Mouse (Mus musculus): ENCODE measurements at regions not wholly inside any gene's neighbourhood (a gene's known extent, or its start where the extent isn't known, plus 50 kb on each side); places are given as distances from the start of the nearest gene placed in this dataset.

DNA sequence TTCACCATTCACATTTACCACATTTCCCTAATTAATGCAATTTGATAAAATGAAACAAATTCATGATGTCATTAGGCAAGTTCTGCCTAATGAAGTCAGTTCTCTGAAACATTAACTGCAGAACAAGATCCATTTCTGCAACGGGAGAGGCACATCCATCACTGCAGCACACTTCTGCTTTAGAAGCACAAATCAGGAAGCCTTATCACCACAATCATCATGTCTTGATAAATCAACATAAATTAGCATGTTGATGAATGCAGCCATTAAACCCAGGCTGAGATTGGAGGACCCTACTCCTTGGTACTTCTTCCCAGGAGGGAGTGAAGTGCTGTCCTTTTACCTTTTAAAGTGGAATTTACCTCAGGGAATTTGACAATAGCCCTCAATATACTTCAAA lies 1195.4 kb downstream of the Defb40 start:
- CTCF ChIA-PET: no interaction called here

DNA sequence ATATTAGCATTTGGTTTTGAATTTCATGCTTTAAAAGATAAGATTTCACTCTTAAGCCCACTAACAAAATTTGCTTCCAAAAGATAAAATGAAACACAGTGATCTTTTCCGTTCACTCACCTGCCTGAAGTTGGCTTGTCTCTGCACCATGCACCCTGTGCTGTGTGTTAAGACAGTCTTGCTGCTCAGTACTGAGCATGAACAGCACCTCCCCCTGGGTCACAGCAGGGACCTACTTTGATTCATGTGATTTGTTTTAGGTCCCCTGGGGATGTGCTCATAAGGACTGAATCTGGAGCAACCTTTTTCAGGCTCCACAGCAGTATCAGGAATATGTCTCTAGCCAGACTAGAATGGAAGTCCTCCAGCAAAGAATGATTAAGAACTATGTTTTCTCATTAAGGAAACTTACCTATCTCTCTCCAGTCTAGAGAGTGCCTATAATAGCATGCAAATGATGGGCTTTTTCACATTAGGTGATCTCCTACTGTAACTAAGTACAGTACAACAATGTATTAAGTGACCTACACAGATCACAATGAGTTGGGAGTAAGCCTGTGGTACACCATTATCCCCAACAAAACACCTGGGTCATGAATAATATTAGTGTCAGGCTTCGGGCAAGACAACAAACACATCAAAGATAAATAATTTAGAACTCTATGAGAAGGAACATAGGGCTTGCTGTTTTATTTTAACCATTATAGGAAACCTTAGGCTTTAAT lies 1196.3 kb downstream of the Defb40 start:
- CTCF ChIA-PET: no interaction called here

DNA sequence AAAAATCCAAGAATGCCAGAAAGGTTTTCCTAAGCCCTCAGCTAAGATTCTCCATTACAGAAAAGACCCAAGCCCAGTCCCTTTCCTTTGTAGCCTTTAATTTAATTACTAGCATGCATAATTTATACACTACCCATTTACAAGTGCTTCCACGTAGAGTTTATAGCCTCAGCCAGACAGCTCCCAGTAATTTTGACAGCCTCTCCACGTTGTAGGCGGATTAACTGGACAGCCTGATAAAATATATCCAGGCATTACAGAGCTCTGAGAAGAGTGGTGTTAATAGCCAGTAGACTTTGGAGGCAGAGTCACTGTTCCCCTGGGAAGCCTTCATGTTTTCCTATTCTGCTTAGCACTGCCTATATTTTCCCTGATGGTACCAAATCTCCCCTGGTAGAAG lies 1202.6 kb downstream of the Defb40 start:
- CTCF ChIA-PET: no interaction called here

DNA sequence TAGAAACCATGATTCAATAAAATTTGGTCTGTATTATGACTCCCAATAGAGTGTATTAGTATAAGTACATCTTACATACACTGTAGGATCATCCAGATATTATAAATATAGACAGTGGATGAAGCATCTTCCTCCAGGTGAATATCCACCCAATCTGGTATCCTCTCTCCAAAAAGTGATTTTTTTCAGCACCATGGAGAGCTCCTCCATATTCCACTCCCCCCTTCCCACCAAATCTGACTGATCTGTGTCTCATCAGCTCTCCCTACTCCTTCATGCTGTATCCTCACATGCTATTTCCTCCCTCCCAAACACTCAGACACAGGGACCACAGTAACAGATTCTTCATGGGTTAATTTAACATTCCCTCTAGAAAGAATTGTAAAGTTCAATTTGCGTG lies 1204.7 kb downstream of the Defb40 start:
- CTCF ChIA-PET: interaction anchor here (0.7 kb wide), 1 partner anchor 196 kb away, joined by 7 read pairs; no protein-coding TSS in a partner anchor

DNA sequence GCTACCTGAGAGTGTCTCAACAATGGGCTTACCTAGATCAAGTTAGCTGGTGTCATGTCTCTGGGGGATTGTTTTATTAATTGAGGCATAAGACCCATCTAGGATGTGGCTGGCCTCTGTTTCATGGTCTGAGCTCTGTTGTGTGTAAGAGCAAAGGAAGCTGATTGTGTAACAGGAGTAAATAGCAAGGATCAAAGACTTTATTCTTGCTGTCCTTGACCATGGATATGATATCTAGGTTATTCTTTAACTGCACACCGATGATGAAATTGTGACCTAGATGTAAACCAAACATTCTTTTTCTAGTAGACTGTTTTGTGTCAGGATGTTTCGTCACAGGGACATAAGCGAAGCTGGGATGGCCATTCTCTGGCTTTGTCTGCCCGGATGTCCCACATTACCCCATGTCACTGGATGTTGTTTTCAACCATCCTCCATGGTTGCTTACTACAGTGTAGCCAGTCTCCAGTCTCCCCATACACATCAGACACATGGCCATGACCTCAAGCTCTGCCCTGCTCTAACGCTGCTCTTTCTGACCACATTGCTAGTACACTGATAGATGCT lies 1210.5 kb downstream of the Defb40 start:
- CTCF ChIA-PET: no interaction called here

DNA sequence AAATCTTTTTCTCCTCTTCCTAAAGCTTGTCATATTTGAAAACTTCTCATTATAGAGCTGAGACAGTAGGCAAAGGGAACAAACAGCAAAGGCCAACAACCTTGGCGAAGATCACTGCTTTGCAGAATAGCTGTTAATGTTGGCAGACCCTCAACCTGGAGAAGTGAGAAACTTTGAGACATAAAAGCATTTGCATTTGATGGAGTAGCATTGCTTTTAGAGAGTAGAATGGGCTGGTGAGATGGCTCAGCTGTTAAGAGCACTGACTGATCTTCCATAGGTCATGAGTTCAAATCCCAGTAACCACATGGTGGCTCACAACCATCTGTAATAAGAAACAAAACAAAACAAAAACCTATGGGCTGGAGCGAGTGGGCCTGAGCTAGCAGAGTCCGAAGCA lies 1253.4 kb downstream of the Defb40 start:
- CTCF ChIA-PET: no interaction called here

DNA sequence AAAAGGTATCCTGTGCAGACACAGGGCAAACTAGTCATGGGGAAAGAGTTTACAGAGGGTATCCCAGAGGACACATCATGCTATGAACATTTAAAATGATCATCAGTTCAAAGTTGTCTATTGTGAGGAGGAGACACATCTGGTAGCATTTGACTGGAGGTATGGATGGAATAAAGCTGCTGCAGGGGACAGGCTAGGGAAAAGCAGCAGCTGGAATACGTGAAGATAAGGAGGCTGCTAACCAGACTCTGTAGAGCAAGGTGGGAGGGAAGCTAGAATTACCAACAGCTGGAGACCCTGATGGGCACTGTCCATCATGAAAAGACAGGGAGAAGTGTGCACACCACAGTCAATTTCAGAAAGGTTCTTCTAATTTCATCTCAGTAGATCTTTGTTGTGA lies 1268.9 kb downstream of the Defb40 start:
- CTCF ChIA-PET: no interaction called here

DNA sequence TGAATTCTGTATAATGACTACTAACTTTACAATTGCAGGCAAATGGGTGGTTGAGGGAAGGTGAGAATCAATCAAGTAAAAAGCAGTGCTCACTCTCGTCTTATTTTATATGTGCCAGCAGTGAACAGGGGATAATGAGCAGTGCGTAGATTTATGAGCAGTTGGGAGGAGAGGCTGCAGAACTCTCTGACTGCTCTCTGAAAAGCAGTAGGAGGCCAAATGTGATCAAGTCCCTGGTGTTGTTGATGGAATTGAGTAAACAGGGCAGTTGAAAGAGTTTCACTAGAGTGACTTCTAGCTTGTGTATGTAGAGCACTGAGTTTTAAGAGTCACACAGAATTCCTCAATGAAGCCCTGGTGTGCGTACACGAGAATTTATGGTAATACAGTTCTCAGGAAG lies 1269.6 kb downstream of the Defb40 start:
- CTCF ChIA-PET: no interaction called here

DNA sequence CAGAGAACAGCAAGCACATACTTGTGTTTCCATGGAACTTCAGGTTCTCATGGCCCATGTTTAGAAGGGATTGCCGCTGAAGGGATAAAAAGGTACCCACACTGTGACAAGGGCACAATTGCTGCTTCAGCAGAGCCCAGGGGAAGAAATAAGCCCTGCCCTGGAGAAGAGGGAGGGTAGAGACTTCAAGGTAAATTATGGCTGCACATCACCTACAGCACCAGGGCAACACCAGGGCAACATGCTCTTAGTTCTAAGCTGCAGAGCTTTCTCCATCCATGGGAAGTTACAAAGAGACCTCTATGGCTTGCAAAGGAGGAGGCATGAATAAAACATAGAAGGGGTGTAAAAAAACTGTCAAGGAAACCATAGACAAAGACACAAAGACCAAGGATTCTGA lies 1273.8 kb downstream of the Defb40 start:
- CTCF ChIA-PET: no interaction called here

DNA sequence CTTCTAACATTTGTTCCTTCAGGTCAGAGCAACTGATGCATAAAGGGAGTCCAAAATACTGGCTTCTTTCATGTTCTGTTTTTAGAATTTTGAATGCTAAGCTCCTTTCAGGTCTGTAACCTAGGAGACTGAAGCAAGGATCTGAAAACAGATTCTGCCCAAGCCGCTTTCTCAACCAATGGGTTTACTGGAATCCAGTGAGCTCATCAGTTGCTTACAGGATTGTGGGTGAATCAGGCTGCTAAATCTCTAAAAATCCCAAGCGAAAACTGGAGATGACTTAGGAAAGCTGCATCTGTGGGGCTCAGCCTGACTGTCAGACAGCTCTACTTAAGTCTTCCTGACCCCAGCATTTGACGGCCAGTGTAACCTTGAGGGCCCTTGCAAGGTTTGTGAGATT lies 1277.7 kb downstream of the Defb40 start:
- CTCF ChIA-PET: no interaction called here

DNA sequence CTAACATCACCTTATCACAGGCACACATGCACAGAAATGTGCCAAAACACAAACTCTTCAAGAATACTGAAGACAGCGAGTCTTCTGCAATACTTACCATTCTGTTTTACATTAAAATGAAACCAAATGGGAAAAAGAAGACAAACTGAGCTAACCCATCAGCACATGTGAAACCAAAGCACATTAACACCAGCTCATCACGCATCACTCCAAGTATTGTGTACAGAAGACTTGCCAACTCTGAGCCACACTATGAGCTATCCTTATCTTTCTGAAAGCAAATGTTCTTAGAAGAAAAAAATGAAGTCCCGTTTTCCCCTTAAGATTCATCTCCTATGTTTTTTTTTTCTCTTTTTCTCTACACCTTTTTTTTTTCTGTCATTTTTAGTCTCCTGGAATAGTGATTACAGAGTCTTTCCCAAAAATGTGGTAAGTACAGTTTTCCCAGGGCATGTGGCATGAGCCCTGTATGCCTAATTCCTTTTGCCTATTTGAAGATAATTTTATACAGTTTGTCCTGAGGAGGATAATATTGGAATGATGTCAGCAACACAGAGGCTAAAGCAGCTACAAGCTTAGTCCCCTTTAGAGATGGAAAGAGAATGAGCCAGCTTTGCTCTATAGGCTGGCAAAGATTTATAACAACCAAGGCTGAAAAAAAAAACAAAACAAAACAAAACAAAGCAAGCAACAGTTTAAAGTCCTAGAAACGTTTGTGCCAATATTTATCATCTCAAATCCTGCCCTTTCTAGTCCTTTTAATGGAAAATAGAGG lies 1287.8 kb downstream of the Defb40 start:
- CTCF ChIA-PET: no interaction called here

DNA sequence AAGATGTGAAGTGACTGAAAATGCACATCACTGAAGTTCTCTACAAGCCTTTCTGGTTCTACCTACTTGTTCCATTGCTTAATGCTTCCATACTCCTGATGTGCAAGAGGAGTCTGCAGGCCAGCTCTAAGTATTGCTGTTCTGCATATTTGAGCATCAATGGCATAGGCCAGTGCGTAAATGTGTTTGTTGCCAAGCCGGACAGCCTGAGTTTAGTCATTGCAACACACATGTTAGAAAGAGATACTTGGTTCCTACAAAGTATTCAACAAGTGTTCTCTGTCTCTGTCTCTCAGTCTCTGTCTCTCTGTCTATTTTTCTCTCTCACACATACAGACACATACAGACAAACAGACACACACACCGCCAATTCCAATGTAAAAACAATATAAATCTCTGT lies 1288.4 kb downstream of the Defb40 start:
- CTCF ChIA-PET: no interaction called here

DNA sequence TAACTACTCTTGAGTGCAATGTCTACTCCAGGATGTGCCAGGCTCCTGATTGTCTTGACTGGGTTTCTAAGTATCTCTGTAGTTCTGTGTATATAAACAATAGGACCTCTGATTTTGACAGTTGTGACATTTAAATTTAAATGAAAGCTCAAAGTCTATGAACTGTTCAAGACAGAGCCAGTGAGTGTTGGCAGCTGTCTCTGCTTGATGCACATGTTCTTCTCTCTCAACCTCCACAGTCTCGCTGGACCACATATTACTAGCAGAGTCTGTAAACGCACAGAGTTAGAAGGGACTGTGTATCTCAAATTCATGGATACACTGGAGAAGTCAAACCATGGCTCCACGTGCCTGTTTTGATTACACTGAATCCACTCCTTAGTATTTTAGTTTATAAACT lies 1291.0 kb downstream of the Defb40 start:
- CTCF ChIA-PET: no interaction called here

DNA sequence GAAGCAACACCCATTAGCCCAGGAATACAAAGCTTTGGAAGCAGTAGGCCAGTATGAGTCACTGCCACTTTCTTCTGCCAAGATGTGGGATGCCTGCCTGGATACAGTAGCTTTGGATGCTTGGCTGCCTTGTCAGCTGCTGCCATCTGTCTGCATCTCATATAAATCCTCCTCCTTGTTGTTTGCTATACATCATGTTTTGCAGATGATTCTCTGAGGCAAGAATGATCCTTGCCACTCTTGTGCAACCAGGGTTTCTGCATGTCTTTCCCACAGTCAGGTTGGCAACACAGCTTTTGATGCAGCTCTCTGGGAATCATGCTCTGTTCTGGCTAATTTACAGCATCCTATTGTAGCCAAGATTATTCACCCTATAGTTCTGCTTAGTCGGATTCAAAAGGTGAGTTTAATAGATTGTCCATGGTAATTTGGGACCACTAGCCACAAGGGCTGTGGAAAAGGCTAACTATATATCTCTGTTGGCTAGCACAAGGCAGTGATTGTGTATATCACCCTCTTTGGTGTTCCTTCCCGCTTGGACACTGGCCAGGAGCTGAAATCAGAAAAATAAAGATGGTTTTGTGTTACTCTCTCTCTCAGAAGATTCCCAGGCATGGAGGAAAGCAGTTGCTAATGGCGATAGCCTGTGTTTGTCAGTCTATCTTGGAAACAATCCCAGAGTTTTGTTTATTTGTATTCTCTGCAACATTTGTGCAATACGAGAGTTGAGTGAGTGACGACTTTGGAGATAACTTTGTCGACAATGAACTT lies 1313.5 kb downstream of the Defb40 start:
- CTCF ChIA-PET: no interaction called here

DNA sequence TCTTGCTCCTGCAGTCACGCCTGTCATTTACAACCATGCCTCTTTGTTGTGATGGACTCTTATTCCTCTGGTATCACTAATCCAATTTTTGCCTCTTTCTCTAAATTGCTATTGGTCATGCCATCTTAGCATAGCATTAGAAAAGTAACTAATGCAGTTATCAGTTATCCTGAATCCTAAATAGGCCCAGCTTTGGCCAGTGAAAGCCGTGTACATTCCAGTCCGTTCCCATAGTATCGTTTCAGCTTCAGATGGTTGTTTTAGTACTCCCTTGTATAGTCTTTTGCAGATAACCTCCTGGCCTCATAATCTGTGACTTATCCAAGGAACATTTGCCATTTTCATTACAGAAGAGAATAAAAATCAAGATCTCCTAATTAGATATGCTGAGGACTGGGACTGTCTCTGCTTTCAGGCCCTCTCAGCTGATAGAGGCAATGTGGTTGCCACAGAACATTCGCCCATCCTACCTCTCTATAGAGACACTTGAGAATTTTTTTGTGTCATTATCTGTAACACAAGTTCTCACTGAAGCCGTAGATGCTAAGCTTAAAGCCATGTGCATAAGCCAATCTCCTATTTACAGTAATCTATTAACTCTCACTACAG lies 1318.2 kb downstream of the Defb40 start:
- CTCF ChIA-PET: no interaction called here

DNA sequence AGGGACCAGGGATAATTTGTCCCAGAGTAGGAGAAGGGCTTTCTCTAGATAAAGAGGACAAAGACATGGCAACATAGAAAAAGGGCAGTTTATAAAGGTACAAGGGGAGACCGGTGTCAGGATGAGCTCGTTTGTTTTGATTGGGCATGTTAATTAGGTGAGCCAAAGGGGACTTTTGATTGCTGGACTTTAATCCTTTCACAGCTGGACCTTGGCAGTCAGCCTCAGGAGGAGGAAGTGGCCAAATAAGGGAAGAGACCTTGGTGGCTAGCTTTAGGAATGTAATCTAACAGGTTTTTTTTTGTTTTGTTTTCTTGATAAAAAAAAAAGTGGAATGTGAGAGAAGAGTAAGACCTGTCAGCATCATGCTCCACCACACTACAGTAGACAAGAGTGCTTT lies 1324.3 kb downstream of the Defb40 start:
- CTCF ChIA-PET: no interaction called here

DNA sequence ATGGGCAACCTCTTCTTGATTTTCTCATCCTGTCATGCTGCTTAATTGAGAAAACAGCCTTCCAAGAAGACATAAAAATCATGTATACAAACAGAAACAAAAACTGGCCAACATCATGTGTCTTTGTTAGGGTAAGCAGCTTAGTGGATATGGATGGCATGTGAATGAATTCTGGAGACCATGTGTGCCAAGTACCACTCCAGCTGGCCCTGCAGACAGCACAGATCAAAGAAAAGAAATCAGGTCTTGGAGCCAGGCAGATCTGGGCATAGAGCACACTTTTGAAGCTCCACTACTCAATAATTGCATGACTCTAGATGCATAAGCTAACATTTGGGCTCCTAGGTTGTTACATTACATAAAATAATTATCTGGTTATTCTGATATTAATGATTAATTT lies 1330.5 kb downstream of the Defb40 start:
- CTCF ChIA-PET: no interaction called here

DNA sequence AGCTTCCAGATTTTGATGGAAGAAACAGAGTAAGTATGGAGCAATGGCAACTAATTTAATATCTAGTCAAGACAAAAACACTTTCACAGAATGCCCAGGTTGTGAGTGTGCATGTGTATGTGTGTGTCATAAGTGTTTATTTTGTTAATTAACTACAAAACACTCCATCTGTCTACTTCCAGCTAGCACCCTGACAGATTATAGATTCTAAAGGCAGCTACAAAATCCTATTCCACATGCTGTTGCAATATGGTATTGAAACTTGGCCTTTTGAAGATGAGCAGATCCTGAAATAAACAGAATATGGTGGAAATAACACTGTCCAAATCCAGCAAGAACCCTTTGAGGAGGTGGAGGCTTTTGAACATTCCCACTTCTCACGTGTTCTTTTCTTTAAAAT lies 1356.9 kb downstream of the Defb40 start:
- CTCF ChIA-PET: interaction anchor here (0.6 kb wide), 1 partner anchor 142 kb away, joined by 3 read pairs; no protein-coding TSS in a partner anchor

DNA sequence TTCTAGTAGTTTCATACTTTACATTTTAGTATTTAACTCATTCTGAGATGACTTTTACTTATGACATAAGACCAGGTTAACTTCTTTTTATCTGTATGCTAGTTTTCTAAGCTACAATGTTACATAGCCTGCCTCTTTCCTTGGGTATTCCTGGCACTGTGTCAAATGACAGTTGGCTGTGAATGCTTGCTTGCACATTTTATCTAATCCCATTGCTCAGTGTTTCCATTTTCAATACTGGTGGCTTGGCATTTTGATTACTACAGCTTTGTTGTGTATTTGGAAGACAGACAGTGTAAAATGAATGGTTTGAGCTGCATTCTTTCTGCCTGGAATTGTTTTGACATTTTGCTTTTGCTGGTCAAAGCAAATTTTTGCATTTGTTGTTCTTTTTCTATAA lies 1359.2 kb downstream of the Defb40 start:
- CTCF ChIA-PET: interaction anchor here (0.7 kb wide), 1 partner anchor 311 kb away, joined by 3 read pairs; no protein-coding TSS in a partner anchor

DNA sequence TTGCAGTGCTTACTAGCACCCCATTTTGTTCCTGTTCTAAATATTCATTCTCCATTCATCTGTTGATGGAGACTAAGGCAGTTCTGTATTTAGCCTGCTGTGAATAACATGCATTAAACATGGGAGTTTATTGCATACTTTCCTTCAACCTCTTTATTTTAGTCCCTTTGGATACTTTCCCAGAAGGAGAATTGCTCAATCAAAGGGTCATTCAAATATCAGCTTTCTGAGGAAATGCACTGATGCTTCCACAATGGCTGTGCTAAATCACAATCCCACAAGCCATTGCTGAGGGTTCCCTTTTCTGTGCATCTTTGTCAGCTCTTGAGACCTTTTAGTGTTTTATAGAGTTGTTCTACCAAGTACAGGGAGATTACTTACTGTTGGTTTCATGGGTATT lies 1359.9 kb downstream of the Defb40 start:
- CTCF ChIA-PET: no interaction called here

DNA sequence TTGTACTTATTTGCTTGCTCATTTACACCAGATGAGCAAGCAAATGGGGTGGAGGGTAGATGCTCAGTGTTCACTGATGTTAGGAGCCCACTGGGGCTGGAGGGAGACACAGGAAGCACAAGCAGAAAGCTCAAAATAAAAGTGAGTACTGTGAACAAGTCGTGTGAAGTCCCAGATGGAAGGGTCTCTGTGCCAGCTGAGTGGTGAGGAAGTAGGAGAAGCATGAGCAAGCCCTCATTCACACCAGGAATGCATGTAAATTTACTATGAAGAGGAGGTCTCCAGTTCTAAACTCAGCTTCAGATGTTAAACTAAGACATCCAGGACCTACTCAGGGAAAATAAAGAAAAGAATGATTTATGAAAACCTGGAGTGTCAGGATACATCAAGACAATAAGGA lies 1375.2 kb downstream of the Defb40 start:
- CTCF ChIA-PET: no interaction called here

DNA sequence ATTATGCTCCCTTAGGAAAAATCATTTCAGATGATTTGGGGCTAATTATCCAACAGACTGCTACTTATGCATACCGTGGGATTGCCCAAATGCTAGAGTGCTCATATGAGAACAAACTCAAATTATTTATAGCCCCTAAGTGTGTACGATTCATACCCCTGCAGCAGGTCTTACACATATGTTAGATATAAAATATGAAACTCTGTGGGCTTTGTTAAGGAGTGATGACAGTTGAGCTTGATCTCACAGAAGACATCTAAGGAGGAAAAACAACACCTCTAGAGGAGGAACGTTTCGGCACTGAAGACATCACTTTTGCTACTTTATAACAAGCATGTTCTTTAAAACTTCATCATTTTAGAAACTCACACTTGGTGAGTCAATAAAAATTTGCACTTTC lies 1379.3 kb downstream of the Defb40 start:
- CTCF ChIA-PET: no interaction called here
